Mouse (Mus musculus) limb, embryonic 13.5 days (tissue): ENCODE measurements around the gene Usp18. TPM values are rescaled to one million over a fixed set of nuclear protein-coding genes. Genes with fewer than 3 reads are reported as not detected.

Experiments
- ATAC-seq: fragments of 200-750 bp; cut with Nextera tagmentation; 2 replicates; pipeline ENCODE4 v1.8.0; 2017; ENCODE audit warnings: low read depth, moderate number of reproducible peaks, moderate TSS enrichment; ENCODE audit not compliant: low FRiP score
- H3K27ac ChIP-seq: fragments of 300-500 bp; sonication (generic); 2 replicates; pipeline ENCODE4 v1.5.1; 2015; ENCODE audit warnings: inconsistent platforms, mild to moderate bottlenecking, moderate library complexity
- H3K27me3 ChIP-seq: fragments of 300-500 bp; sonication (generic); 2 replicates; pipeline ENCODE4 v1.6.1; 2015; ENCODE audit warnings: mild to moderate bottlenecking, inconsistent platforms
- H3K36me3 ChIP-seq: fragments of 300-500 bp; sonication (generic); 2 replicates; pipeline ENCODE4 v1.6.1; 2015; ENCODE audit warnings: inconsistent platforms, mild to moderate bottlenecking, moderate library complexity
- H3K4me1 ChIP-seq: fragments of 300-500 bp; sonication (generic); 2 replicates; pipeline ENCODE4 v1.6.1; 2015; ENCODE audit warnings: inconsistent platforms
- H3K4me2 ChIP-seq: fragments of 300-500 bp; sonication (generic); replicated peaks from 2 replicates; pipeline ENCODE4 v1.6.1; 2015; ENCODE audit warnings: inconsistent platforms, mild to moderate bottlenecking, moderate library complexity
- H3K4me3 ChIP-seq: fragments of 300-500 bp; sonication (generic); 2 replicates; pipeline ENCODE4 v1.5.1; 2015; ENCODE audit warnings: moderate library complexity, mild to moderate bottlenecking, inconsistent platforms
- H3K9ac ChIP-seq: fragments of 300-500 bp; sonication (generic); 2 replicates; pipeline ENCODE4 v1.6.1; 2015; ENCODE audit warnings: mild to moderate bottlenecking, inconsistent platforms
- H3K9me3 ChIP-seq: fragments of 300-500 bp; sonication (generic); 2 replicates; pipeline ENCODE4 v1.6.1; 2016; ENCODE audit warnings: inconsistent platforms
- WGBS: fragments of 180-500 bp; shearing (Covaris S2); methylation state at CpG from one replicate; pipeline ENCODE4 v1.1.7; 2015; 5-methylcytosine and 5-hydroxymethylcytosine counted together
- polyA plus RNA-seq: library from polyadenylated mRNA; unstranded; fragments of >200 nt; fragmentation: Nextera tagmentation; extraction: Ambion mirVana; gene quantifications from 2 replicates; pipeline ENCODE4 v1.2.1, GENCODE M21; 2015

Usp18 gene
- polyA plus RNA-seq, 1 experiment from 2014 or later: 1.8 TPM

DNA sequence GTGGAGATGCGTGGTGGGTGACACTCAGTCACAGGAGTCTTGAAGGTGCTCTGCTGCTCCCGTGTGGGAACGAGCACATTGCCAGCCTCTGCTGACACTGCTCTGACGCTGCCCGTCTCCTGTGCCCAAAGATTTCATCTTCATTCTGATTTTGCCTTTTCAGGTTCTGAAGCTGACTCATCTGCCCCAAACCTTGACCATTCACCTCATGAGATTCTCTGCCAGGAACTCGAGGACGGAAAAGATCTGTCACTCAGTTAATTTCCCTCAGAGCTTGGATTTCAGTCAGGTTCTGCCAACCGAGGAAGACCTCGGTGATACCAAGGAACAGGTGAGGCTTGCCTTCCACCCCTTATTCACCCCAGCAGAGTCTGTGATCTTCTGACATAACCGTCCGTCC, 16.8 kb downstream of the Usp18 start:
- H3K4me1 ChIP-seq: no peaks in the 10 kb centered on the region
- no peak overlapping the region for H3K27ac ChIP-seq
- H3K9ac ChIP-seq: no peak overlapping the region
- 90% methylated on average over 11 of the region's 11 CpGs for WGBS
- H3K36me3 ChIP-seq: no peaks in the 10 kb centered on the region
- H3K4me3 ChIP-seq: no peak overlapping the region
- no peak for ATAC-seq
- no peaks in the 10 kb centered on the region for H3K27me3 ChIP-seq
- no peak overlapping the region for H3K4me2 ChIP-seq
- peaks cover 6% of the 10 kb centered on the region for H3K9me3 ChIP-seq

DNA sequence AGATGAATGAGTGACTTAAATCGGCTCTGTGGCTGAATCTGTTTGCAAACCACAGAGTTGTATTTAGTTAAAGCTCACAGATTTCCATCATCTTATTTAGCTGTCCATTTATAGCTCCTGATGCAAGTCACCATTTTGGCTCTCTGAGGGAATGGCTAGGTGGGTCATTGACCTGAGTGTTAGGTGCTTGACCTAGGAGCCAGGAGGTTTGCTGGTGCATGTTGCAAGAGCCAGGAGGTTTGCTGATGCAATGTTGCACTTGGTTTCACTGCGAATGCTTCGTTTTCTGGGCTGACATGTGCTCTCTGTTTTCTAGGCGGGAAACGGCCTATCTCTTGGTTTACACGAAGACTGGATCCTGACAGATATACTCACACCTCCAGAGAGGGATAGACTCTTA, 24.4 kb downstream of the Usp18 start:
- no peak for ATAC-seq
- WGBS: 89% methylated on average over 6 of the region's 6 CpGs
- Histone ChIP-seq H3K9me3 (peaks cover 3% of the 10 kb centered on the region; the same call in 1 of the 2 replicates), H3K27me3 (no peaks in the 10 kb centered on the region), H3K36me3 (no peaks in the 10 kb centered on the region), H3K9ac (no peak overlapping the region), H3K4me3 (no peak overlapping the region), H3K4me1 (peaks cover 2% of the 10 kb centered on the region; the same call in 1 of the 2 replicates), H3K4me2 (no peak overlapping the region), H3K27ac (no peak overlapping the region)

DNA sequence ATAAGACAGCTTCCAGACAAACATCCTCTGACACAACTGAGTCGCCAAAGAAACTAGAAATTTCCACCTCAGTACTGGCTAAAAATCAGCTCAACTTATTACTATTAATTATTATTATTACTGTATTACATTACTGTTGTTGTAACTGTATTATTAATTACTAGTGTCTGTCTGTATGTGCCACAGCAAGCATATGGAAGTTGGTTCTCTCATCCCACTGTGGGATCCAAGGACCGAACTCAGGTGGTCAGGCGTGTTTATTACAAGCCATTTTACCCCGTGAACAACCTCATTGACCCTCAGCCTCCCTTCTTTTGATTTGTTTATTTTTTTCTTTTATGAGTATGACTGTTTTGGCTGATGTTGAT, 26.0 kb downstream of the Usp18 start:
- WGBS: 12% methylated on average over 4 of the region's 4 CpGs

GRCm38 (mm10) chr6:121272075-121272800, 26.5 kb downstream of the Usp18 start:
- ATAC-seq: peak; percentile 93
- H3K4me2 ChIP-seq: peak overlapping the region; percentile 63
- peak overlapping the region; percentile 43 for H3K4me3 ChIP-seq
- no peaks in the 10 kb centered on the region for H3K36me3 ChIP-seq
- H3K9me3 ChIP-seq: no peaks in the 10 kb centered on the region
- peak overlapping the region; percentile 70 for H3K27ac ChIP-seq
- peak overlapping the region; percentile 21; the same call in 1 of the 2 replicates for H3K9ac ChIP-seq
- no peaks in the 10 kb centered on the region for H3K27me3 ChIP-seq
- WGBS: 11% methylated on average over 17 of the region's 17 CpGs
- H3K4me1 ChIP-seq: peaks cover 2% of the 10 kb centered on the region; the same call in 1 of the 2 replicates

More for the DNA sequence above, 26.0 kb downstream of the Usp18 start:
- peaks cover 2% of the 10 kb centered on the region; the same call in 1 of the 2 replicates for H3K4me1 ChIP-seq
- H3K36me3 ChIP-seq: no peaks in the 10 kb centered on the region
- H3K9me3 ChIP-seq: no peaks in the 10 kb centered on the region
- no peak overlapping the region for H3K9ac ChIP-seq
- H3K27ac ChIP-seq: no peak overlapping the region
- ATAC-seq: peak; percentile 22; the same call in 1 of the 2 replicates
- peak overlapping the region; percentile 63 for H3K4me2 ChIP-seq
- no peaks in the 10 kb centered on the region for H3K27me3 ChIP-seq
- H3K4me3 ChIP-seq: peak overlapping the region; percentile 43; the same call in 1 of the 2 replicates

DNA sequence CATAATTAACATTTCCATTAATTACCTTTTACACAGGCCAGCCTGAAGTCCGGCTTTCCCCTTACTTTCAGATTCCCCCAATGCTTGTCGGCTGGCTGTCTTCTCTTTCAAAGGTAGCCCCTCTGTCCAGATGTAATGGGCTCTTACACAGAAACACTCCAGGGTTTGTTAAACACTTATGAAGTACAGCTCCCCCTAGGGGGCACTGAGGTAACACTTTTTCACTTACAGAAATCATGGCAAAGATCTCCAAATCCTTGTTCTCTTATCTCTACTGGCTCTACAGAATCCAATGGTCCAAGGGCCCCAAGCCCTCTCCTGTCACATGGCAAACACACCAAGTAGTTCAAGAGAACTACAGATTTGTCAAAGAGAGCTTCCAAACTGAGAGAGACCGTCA, 28.6 kb downstream of the Usp18 start:
- H3K9ac ChIP-seq: no peak overlapping the region
- H3K4me2 ChIP-seq: no peak overlapping the region
- no peak overlapping the region for H3K27ac ChIP-seq
- no peaks in the 10 kb centered on the region for H3K36me3 ChIP-seq
- ATAC-seq: no peak
- H3K27me3 ChIP-seq: no peaks in the 10 kb centered on the region
- H3K4me1 ChIP-seq: peaks cover 2% of the 10 kb centered on the region; the same call in 1 of the 2 replicates
- no peaks in the 10 kb centered on the region for H3K9me3 ChIP-seq
- WGBS: 77% methylated on average over 3 of the region's 3 CpGs
- H3K4me3 ChIP-seq: no peak overlapping the region

- H3K9ac ChIP-seq: no peak overlapping the region
- no peak overlapping the region for H3K4me2 ChIP-seq
- H3K27ac ChIP-seq: no peak overlapping the region
- H3K4me1 ChIP-seq: no peaks in the 10 kb centered on the region
- H3K9me3 ChIP-seq: no peaks in the 10 kb centered on the region
- no peak overlapping the region for H3K4me3 ChIP-seq
- ATAC-seq: no peak
- 91% methylated on average over 5 of the region's 5 CpGs for WGBS
- no peaks in the 10 kb centered on the region for H3K36me3 ChIP-seq
- no peaks in the 10 kb centered on the region for H3K27me3 ChIP-seq
Measured at GRCm38 (mm10) chr6:121284132-121284531, 38.4 kb downstream of the Usp18 start.

DNA sequence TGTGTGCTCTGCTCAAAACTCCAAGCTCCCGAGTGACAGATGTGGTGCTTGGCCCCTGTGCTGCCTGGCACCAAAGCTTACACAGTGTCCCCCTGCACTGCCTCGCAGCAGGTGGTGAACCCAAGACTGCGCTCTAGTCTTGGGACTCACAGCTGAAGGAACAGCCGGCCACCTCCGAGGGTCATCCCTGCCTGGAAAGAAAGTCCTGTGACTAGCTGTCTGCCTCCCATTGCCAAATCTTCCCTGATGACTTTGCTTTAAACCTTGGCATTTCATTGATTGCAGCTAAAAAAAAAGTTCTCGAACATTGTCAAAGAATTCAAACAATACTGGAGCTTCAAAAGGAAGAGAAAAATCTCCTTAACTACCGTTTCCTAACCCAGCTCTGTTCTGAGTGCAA, 53.6 kb downstream of the Usp18 start:
- peak; percentile 57; the same call in 1 of the 2 replicates for ATAC-seq
- Histone ChIP-seq H3K27me3 (peaks cover 8% of the 10 kb centered on the region), H3K4me2 (no peak overlapping the region), H3K4me3 (no peak overlapping the region), H3K36me3 (no peaks in the 10 kb centered on the region), H3K27ac (no peak overlapping the region), H3K9me3 (no peaks in the 10 kb centered on the region), H3K4me1 (peaks cover 16% of the 10 kb centered on the region), H3K9ac (no peak overlapping the region)
- WGBS: 52% methylated on average over 7 of the region's 7 CpGs

GRCm38 (mm10) chr6:121299954-121300353, 54.2 kb downstream of the Usp18 start, which contains the start of gene Slc6a13:
TSS of gene Slc6a13 (plus strand) at chr6:121300227.
- Histone ChIP-seq H3K9ac (no peak within 1 kb of the TSS), H3K27me3 (peaks cover 8% of the 10 kb centered on the region), H3K36me3 (no peaks in the 10 kb centered on the region), H3K4me3 (no peak within 1 kb of the TSS), H3K9me3 (no peaks in the 10 kb centered on the region), H3K27ac (no peak within 1 kb of the TSS), H3K4me1 (peaks cover 16% of the 10 kb centered on the region), H3K4me2 (peak within 1 kb of the TSS; percentile 47)
- peak; percentile 82 for ATAC-seq
- WGBS: 3% methylated on average over 11 of the region's 11 CpGs

DNA sequence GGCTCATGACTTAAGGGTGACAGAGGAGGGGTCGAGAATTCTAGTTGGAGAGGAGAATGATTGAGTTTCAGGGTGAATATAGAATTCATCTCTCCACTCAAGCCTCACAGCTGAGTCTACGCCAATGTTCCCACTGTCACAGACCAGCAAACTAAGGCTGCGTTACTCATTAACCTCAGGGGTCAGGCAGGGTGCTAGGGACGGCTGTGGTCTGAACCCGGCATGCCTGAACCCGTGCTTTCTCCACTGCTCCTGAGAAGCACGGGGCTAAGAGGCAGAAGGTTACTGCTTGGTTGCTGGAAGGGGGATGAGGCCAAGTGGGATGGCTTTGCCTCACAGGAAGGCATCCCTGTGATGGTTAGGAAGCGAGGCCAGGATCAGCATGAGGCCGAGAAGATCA, 54.8 kb downstream of the Usp18 start:
- no peak overlapping the region for H3K9ac ChIP-seq
- no peaks in the 10 kb centered on the region for H3K36me3 ChIP-seq
- H3K27me3 ChIP-seq: peaks cover 8% of the 10 kb centered on the region
- WGBS: 43% methylated on average over 9 of the region's 9 CpGs
- no peak overlapping the region for H3K4me3 ChIP-seq
- no peaks in the 10 kb centered on the region for H3K9me3 ChIP-seq
- H3K4me1 ChIP-seq: peaks cover 16% of the 10 kb centered on the region
- H3K27ac ChIP-seq: no peak overlapping the region
- peak overlapping the region; percentile 47 for H3K4me2 ChIP-seq
- no peak for ATAC-seq

- Histone ChIP-seq H3K4me3 (no peak overlapping the region), H3K9ac (no peak overlapping the region), H3K27me3 (peaks cover 4% of the 10 kb centered on the region), H3K9me3 (no peaks in the 10 kb centered on the region), H3K27ac (no peak overlapping the region; the same call in 1 of the 2 replicates), H3K4me2 (no peak overlapping the region), H3K4me1 (peaks cover 16% of the 10 kb centered on the region), H3K36me3 (no peaks in the 10 kb centered on the region)
- 64% methylated on average over 10 of the region's 10 CpGs for WGBS
- ATAC-seq: no peak; the same call in 1 of the 2 replicates
Measured at GRCm38 (mm10) chr6:121303466-121304220, 57.9 kb downstream of the Usp18 start.

- Histone ChIP-seq H3K4me2 (no peak overlapping the region), H3K4me3 (no peak overlapping the region), H3K36me3 (no peaks in the 10 kb centered on the region), H3K27ac (no peak overlapping the region), H3K9me3 (no peaks in the 10 kb centered on the region), H3K9ac (no peak overlapping the region), H3K27me3 (peaks cover 4% of the 10 kb centered on the region; the same call in 1 of the 2 replicates), H3K4me1 (peaks cover 14% of the 10 kb centered on the region)
- WGBS: 83% methylated on average over 9 of the region's 9 CpGs
- ATAC-seq: no peak
Measured at GRCm38 (mm10) chr6:121304630-121305029, 58.9 kb downstream of the Usp18 start.

DNA sequence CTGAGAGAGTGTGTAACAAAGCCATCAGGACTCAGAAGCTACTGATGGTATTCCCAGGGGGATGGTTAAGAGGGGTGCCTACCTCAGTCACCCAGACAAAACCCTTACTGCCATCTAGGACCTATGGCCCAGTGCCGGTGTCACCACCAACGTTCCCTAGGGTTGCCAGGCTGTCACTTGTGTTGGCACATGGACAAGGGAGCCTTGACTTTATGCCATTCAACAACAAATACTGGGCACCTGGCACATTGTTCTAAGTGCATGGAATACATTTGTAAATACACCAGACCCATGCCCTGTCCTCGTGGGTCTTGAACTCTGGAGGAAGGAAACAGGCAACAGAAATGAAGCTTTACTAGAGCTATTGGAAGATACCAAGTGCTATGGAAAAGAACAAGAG, 59.9 kb downstream of the Usp18 start:
- Histone ChIP-seq H3K27me3 (peaks cover 3% of the 10 kb centered on the region; the same call in 1 of the 2 replicates), H3K27ac (no peak overlapping the region), H3K36me3 (no peaks in the 10 kb centered on the region), H3K4me3 (no peak overlapping the region), H3K9ac (no peak overlapping the region), H3K9me3 (no peaks in the 10 kb centered on the region), H3K4me1 (peaks cover 5% of the 10 kb centered on the region), H3K4me2 (no peak overlapping the region)
- WGBS: 88% methylated on average over 3 of the region's 3 CpGs
- no peak for ATAC-seq
